Mouse (Mus musculus) hindbrain, embryonic 16.5 days (tissue): ENCODE data around the gene Trpc5os. TPM values are rescaled to one million over a fixed set of nuclear protein-coding genes. Genes with fewer than 3 reads are reported as not detected.

ENCODE experiments used
- polyA plus RNA-seq: library from polyadenylated mRNA; unstranded; fragments of >200 nt; fragmentation: Nextera tagmentation; extraction: Ambion mirVana; gene quantifications from 2 replicates; pipeline ENCODE4 v1.2.1, GENCODE M21; 2015

Gene Trpc5os
- polyA plus RNA-seq, 1 experiment from 2014 or later: 0.05 TPM

Other genes with a start within 250 kb of the Trpc5os start
- 11.2 and 13.9 TPM in 2 replicates for gene Alg13, start 138.8 kb upstream of the Trpc5os start, polyA plus RNA-seq
- 3.9 TPM in 2 replicates for gene Trpc5, start 231.6 kb downstream of the Trpc5os start, polyA plus RNA-seq
- 1.8 TPM in 2 replicates for gene Rtl4, start 232.3 kb downstream of the Trpc5os start, polyA plus RNA-seq